Mouse (Mus musculus): ENCODE measurements around the gene Rnf26.

DNA sequence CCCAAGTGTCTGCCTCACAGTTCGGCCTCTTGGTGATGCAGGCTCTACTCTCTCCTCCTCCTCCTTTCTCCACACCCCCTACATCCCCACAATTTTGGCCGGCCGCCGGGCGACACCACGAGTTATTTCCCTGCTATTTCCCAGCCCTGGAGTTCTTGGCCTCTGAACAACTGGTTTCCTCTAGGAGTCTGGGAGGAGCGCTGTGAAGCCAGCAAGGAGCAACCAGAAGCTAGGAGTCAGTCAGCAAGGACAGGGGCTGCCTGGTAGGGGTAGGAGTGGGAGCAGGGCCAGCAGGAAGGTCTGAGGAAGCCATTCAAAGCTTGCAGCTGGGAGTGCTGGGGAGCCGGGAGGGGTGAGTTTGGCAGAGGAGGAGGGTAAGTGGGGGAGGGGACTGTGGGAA, 6.2 kb downstream of the Rnf26 start, which contains the start of gene C1qtnf5:
- TF ChIP-seq MAFK (IDR thresholded peaks at IDR 0.05; ENCODE audit: insufficient read depth, low read depth, low read length) (no peak), ZC3H11A (IDR thresholded peaks at IDR 0.05; ENCODE audit: borderline replicate concordance, low read depth, low read length) (no peak), ZNF384 (IDR thresholded peaks at IDR 0.05; ENCODE audit: low read depth, low read length) (no peak), HCFC1 (IDR thresholded peaks at IDR 0.05; ENCODE audit: borderline replicate concordance, insufficient read depth, low read length) (no peak), CHD2 (IDR thresholded peaks at IDR 0.05; ENCODE audit: low read depth, low read length) (no peak)
